Mouse (Mus musculus) kidney, adult 9 months (tissue): ENCODE data around the gene Ldlrad3.

Experiments
- DNase-seq: peaks from one replicate; pipeline ENCODE4 v3.0.0; 2022

Ldlrad3 gene

DNA sequence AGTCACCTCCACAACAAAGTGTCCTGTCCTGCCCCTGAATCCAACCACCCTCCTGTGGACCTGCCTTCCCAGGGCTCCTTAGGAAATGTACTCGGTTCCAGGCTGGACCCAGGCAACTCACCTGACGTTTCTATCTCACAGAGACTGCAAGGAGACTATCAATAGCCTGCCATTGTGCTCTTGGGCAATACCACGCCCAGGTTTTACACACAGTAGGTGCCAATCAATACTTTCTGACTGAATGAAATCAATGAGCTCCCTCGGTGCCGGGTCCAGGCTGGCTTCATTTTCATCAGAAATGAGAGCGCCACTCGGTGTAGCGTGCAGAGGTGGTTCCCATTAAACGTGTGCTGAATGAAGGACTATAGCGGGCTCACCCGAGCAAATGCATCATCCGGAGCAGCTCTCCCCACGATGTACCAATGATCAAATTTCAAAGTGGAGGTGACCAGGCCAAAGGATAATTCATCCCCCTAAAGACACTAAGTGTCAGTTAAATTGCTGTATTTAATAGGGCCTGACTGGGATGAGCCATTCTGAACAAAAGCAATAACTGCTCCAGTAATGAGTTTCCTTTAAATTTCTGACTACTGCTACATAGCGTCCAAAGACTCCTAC, 43.4 kb downstream of the Ldlrad3 start:
- no peak for DNase-seq

DNA sequence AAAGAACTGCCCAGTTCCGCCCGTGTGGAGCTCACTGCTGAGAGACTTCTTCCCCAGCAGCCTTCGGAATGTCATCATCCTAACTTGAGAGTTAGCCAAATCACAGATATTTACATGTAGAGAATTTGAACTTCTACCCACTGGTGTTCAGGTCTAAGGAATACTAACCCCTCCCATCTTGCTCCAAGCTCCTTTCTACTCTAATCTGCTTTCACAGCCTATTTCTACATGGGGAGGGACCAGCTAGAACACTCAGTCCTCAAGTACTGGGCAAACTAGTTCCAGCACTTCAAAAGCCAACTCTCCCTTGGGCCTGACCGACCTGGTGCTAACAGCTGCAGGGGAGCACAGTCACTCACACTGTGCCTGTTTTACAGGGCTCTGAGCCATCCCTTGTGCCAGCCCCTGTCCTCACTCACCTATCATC, 44.0 kb downstream of the Ldlrad3 start:
- DNase-seq: peak; percentile 58

DNA sequence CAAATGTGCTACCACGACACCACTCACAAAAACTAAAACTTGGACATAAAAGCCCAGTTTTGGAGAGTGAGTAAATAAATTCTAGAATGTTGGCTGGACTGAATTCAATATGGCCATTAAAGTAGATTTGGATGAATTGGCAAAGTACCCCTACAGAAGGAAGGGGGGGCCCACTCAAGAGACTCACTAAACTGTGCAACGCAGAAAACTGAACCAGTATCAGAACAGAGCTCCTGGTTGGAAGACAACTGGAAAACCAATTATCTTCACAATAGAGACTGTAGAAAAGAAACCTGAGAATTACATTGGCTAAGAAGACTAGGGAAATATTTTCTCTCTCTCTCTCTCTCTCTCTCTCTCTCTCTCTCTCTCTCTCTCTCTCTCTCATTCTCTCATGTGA, 45.0 kb downstream of the Ldlrad3 start:
- DNase-seq: no peak

DNA sequence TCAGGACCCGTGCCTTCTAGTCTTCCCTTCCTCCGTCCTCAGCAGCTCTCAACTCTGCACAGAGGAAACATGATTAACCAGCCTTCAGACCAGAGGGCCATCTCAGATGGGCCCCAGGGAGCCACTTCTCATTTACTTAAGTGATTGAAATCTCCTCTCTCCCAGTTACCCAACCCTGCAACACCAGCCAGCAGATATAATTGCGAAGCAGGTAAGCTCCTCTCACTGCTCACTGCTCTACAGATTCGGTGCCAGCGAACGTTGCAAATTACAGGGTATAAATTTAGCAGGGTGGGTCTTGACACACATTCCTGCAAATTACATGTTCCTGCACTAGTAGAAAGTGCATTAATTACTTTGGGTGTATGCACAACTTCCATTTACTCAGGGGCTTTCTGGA, 48.3 kb downstream of the Ldlrad3 start:
- no peak for DNase-seq

- no peak for DNase-seq
Observed at GRCm38 (mm10) chr2:102136184-102136583, 50.0 kb downstream of the Ldlrad3 start.

DNA sequence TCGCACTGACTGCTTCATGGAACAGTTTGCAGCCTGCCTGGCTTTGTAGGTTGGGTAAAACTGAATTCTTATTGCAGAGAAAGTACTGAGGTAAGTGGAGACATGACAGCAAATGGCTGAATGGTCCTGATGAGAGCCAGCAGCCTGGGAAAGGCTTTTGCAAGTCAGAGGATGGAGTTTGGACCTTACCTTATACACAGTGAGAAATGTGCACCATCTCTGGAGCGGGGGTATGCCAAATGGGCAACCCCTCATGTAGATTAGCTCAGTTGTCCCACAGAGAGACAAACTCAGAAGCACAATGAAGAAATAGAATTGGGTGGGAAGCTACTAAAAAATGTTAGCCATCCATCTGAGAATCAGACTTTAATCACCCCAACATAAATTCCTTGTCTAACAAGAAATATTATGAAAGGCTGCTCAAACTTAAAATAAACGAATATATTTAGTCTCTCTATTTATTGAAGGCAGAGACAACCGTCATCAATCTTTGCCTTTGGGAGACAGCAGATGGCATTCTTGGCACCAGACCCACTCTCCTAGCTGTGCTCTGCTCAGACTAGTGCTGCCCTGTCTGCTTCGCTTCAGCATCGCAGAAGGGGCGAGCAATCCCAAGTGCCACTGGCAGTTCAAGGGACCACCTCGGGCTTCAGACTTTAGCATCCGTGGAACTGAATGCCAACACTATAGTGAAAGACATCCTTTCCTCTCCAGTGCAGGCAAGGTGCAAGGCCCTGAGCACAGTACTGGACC, 51.5 kb downstream of the Ldlrad3 start:
- no peak for DNase-seq

GRCm38 (mm10) chr2:102132945-102133558, 53.1 kb downstream of the Ldlrad3 start:
- DNase-seq: peak; percentile 43

DNA sequence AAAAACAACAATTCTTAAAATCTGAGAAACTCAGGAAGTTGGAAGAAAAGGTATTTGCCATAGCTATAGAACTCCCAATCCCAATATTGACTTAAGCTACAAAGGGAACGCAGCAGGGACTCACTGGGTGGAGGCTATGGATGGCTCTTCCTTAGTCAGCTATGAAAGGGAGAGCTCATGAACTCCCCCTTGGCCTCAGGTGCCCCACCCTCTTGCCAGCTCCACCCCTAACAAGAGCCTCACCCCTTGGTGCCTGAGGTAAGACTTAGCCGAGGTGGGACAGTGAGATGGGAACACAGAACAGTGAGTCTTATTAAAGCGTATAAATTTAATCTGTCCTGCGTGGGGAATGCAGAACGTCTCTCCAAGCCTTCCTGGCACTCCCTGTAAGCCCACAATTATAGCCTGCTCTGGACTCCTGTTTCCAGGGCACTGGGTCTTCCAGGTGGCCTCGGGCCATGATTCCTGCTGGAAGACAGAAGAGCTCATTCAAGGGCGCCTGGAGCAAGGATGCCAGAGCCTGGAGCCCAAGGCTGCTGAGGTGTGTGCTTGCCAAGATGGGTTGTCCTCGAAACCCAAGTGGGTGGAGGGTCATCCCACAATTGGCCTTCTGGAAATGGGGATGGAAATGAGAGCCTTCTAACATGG, 55.9 kb downstream of the Ldlrad3 start:
- DNase-seq: no peak

DNA sequence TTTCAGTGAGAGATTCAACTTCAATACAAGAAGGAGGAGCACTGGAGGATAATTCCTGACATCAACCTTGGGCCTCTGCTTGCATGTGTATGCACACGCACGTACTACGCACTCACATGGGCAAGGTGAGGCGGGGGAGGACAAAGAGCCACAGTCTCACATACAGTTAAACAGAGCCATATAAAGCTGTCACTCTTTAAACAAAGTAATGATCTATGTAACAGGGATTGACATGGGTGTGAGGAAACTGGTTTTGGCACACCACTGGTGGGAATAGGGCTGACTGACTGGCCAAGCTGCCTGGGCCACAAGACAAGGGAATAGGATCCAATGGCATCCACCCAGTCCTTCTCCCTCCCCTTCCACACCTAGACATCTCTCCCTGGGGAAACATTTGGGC, 57.0 kb downstream of the Ldlrad3 start:
- DNase-seq: no peak

DNA sequence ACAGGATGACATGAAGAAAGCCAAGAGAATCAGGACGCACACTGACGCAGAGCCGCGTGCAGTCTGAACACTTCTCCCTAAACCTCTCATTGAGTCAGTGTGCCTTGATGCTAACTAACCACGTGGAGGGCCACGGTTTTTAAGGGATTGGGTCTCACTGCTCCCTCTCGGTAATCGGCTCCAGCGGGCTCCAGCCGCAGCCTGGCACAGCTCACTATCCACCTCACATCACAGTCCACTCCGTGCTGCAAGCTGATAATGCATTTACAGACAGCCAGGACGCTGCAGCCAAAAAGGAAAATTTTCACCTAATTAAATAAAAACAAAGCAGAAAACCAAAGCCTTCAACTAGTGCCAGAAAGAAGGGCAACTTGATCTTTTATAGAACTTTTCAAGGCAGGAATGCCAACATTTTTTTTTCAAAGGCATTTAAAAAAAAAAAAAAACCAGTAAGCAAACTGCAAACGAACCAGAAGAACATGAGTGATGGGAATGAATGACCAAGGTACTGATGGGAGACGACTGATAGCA, 57.6 kb downstream of the Ldlrad3 start:
- DNase-seq: no peak

DNA sequence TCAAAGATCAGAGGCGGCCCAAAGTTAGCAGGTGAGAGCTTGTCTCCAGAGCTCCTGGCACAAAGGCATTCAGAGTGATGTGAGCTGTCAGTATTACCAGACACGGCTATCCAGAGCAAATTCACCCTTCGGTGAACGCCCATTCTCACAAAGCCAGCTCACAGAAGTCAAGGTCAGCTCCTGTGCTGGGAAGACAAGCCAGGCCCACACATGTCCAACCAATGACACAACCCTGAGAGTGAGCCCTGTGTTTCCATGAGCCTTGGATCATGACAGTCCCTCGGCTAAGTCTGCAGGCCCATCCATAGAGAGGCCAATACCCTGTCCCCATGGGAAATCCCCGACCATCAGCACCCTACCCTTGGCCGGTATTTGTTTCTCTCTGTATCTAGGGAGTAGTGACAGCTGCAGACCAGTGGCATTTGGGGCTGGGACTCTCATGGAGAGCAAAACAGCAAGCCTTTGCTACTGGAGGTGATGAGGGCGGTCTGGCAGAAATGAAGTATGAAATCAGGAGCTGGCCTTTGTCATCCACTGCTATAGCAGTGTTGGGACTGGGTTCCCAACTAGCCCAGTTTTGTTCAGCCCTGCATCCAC, 58.3 kb downstream of the Ldlrad3 start:
- DNase-seq: no peak

GRCm38 (mm10) chr2:102127221-102127620, 59.0 kb downstream of the Ldlrad3 start:
- DNase-seq: no peak

GRCm38 (mm10) chr2:102126076-102126475, 60.1 kb downstream of the Ldlrad3 start:
- DNase-seq: no peak

- no peak for DNase-seq
Observed at GRCm38 (mm10) chr2:102125042-102125441, 61.1 kb downstream of the Ldlrad3 start.

DNA sequence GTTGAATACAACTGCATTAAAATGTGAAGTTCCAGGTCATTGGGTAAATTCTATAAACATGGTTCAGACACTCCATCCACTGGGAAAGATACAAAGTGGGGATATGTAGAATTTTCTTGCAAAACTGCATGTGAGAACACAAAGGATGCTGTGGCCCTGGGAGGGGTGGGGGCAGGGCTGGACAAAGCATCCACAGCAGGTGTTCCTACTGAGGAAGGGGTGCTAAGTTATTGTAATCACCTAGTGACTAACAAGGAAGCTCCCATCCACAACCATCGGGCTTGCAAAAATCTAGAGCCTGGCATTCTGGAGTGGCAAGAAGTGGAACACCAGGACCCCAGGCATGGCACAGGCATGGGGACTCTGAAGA, 64.1 kb downstream of the Ldlrad3 start:
- DNase-seq: no peak

DNA sequence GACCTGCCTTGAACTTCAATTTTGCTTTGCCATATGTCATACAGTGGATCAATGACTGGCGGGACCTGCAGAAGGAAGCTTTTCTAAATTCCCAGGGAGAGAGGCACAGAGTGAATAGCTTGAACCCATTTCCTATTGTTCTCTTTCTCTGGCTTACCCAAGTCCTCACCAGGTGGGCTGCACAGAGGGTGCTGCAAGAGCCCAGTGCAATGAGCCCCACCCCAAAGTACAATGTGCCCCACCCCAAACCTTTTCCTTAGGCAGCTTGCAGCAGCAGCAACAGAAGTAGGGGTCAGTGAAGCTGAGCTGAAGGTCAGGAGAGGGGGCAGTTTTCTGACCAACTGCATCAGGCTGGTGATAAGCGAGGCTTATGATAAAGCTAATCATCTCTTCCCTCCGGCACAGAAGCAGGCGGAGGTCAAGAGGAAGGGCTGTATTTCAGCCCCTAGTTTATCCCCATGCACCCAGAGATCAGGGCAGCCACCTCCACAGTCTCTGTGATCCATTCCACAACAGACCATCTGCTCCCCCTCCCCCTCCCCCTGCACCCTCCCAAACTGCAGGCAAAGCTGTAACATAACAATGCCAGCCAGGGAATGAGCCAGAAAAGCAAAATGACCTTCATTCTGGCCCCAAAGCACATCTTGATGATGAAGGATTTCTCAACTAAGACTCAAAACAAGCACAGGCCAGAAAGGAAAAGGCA, 64.6 kb downstream of the Ldlrad3 start:
- DNase-seq: no peak

DNA sequence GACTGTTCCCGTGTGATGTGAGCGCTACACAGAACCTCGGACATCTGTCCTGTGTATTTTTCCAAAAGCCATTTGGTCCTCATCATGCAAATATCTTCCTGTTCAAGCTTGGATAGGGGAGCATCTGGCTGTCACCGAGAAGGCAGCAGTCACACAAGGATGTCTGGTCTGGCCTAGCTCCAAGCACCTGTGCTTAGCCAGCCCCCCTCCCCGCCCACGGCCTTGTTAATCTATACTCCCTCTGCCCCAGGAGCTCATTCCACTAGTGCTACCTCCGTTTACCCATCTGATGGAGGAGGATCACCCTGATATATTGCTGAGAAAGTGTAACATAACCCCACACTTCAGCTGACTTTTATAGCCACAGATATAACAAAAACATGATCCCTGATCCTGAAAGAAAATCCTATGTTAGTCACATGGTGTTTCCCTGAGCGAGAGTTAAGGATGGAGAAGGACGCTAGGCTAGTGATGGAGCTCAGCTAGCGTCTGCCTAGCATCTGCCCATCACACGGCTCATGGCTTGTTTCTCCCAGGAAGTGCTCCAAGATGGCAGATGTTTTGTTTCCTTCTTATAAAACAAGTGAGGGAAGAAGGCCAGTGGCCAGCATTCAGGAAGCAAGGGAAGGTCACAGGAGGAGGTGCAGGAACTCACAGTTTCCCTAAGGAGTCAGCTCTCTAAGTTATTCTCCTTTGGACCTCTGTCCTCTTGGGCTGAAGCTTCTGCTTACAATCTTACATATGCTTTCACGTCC, 66.3 kb downstream of the Ldlrad3 start:
- DNase-seq: no peak

DNA sequence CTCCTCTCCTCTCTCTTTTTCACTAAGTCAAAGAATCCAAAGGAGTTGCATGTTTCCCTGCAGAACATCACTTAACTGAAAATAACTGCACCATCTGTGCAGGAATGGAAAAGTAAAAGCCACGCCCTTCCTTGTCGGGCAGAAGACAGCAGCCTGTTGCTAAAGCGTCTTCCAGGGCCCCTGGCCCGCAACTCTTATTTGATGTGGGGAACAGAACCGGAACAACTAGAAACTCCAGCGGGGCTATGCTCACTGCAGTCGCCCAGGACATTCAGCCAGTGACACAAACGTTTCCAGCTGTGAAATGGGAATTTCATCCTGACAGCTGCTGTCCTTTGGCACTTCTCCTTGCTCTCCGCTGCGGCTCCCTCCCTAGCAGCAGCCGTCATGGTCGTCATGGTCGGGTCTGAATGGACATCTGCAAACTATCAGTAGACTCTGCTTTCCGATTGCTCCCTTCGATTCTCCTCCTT, 67.2 kb downstream of the Ldlrad3 start:
- DNase-seq: no peak

GRCm38 (mm10) chr2:102117402-102117760, 68.8 kb downstream of the Ldlrad3 start:
- no peak for DNase-seq

DNA sequence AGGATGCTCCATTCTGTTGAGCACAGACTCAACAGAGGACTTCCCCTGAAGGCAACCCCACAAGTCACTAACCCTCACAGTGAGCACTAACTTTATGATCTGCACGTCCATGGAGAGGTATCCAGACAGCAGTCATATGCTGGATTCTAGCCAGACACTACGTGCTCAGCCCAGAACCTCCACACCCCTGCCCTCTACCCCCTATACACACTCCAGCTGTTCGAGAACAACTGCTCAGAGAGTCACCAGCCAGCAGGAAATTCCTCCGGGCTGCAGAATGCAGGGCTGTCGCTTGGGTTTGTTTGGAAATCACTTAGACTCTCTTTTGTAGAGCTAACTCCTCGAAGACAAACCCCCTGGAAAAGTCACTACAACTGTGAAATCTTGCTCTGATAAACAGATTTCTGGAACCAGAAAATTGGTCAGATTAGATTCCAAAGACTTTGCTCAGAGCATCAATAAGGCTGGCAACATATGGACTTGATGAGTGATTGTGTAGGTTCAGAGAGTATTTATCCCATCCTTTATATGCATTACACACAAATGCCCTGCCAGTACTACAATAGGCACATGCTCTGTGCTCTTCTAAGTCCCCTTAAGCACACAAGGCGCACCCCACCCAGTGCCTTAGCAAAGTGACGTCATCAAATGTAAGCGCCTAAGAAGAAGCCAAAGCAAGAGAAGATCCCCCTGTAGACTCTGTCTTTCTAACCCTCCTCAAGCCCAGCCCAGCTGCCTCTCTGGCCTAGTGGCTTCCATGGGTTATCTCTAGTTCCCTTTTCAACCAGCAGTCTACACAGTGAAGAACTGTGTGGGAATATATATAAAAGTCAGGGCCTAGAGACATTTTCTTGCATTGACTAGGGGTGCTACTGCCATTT, 69.4 kb downstream of the Ldlrad3 start:
- DNase-seq: no peak

GRCm38 (mm10) chr2:102113801-102114200, 72.4 kb downstream of the Ldlrad3 start:
- DNase-seq: peak; percentile 65
